Mouse (Mus musculus) heart, postnatal 0 days (tissue): Measurements from ENCODE around the gene Parp9.

Experiments used
- CTCF ChIP-seq: IDR thresholded peaks from 2 replicates; pipeline ENCODE4 v1.5.1; 2016; ENCODE audit warnings: antibody characterized with exemption, control low read depth, low read depth
- EP300 ChIP-seq: IDR thresholded peaks from 2 replicates; pipeline ENCODE4 v1.6.1; 2016; ENCODE audit warnings: antibody characterized with exemption, low read depth

- TF ChIP-seq CTCF (no peak), EP300 (no peak)
These were observed 70.1 kb downstream of the Parp9 start for GRCm38 (mm10) chr16:36008396-36008795.
